Mouse (Mus musculus) lung, adult 18-20 months (tissue): ENCODE measurements at regions not wholly inside any gene's neighbourhood (a gene's known extent, or its start where the extent isn't known, plus 50 kb on each side); places are given as distances from the start of the nearest gene placed in this dataset.

Experiments
- DNase-seq, 2 experiments: peaks; one replicate each; pipeline ENCODE4 v3.0.0; 2022; ENCODE audit warnings: mixed read lengths in 2 of 2

- DNase-seq = peak in 1 of 2 experiments; percentile 12
These were observed 57.2 kb upstream of the Unc5b start for GRCm38 (mm10) chr10:60888541-60888940.

- DNase-seq = peak in 1 of 2 experiments; percentile 5
These were observed 54.2 kb upstream of the Unc5b start for GRCm38 (mm10) chr10:60885348-60886275.

- no peak for DNase-seq
These were observed 53.4 kb upstream of the Unc5b start for GRCm38 (mm10) chr10:60884806-60885205.
